Mouse (Mus musculus) midbrain, embryonic 14.5 days (tissue): ENCODE measurements around the gene Cnnm3. TPM values are rescaled to one million over a fixed set of nuclear protein-coding genes. Genes with fewer than 3 reads are reported as not detected.

ENCODE experiments used
- ATAC-seq: fragments of 200-750 bp; cut with Nextera tagmentation; 2 replicates; pipeline ENCODE4 v1.8.0; 2017; ENCODE audit warnings: moderate number of reproducible peaks, moderate library complexity; ENCODE audit not compliant: low FRiP score, low TSS enrichment
- DNase-seq: peaks from one replicate; pipeline ENCODE4 v3.0.0-alpha.2; 2015
- H3K27ac ChIP-seq: fragments of 300-500 bp; sonication (generic); replicated peaks from 2 replicates; pipeline ENCODE4 v1.5.1; 2014; ENCODE audit warnings: mild to moderate bottlenecking, low read depth, low read length, moderate library complexity
- H3K27me3 ChIP-seq: fragments of 300-500 bp; sonication (generic); 2 replicates; pipeline ENCODE4 v1.6.1; 2014; ENCODE audit warnings: low read length, control low read depth, mixed read lengths; ENCODE audit not compliant: control insufficient read depth, insufficient read depth
- H3K36me3 ChIP-seq: fragments of 300-500 bp; sonication (generic); 2 replicates; pipeline ENCODE4 v1.6.1; 2014; ENCODE audit warnings: low read length, control low read depth; ENCODE audit not compliant: control insufficient read depth, insufficient read depth
- H3K4me1 ChIP-seq: fragments of 300-500 bp; sonication (generic); 2 replicates; pipeline ENCODE4 v1.6.1; 2014; ENCODE audit warnings: mild to moderate bottlenecking, antibody characterized with exemption, low read length, control low read depth; ENCODE audit not compliant: control insufficient read depth, insufficient read depth
- H3K4me2 ChIP-seq: fragments of 300-500 bp; sonication (generic); 2 replicates; pipeline ENCODE4 v1.6.1; 2014; ENCODE audit warnings: mild to moderate bottlenecking, low read length, moderate library complexity
- H3K4me3 ChIP-seq: fragments of 300-500 bp; sonication (generic); replicated peaks from 2 replicates; pipeline ENCODE4 v1.5.1; 2014; ENCODE audit warnings: low read depth, low read length
- H3K9ac ChIP-seq: fragments of 300-500 bp; sonication (generic); replicated peaks from 2 replicates; pipeline ENCODE4 v1.6.1; 2014; ENCODE audit warnings: mild to moderate bottlenecking, low read length, moderate library complexity
- H3K9me3 ChIP-seq: fragments of 300-500 bp; sonication (generic); 2 replicates; pipeline ENCODE4 v1.6.1; 2016; ENCODE audit warnings: low read length, control low read depth, mixed read lengths; ENCODE audit not compliant: control insufficient read depth
- WGBS: fragments of 180-500 bp; shearing (Covaris S2); extraction: QIAGEN DNeasy Blood & Tissue Kit; methylation state at CpG from one replicate; pipeline ENCODE4 v1.1.7; 2014; 5-methylcytosine and 5-hydroxymethylcytosine counted together
- polyA plus RNA-seq: library from polyadenylated mRNA; unstranded; fragments of >200 nt; fragmentation: Nextera tagmentation; extraction: Ambion mirVana; gene quantifications from 2 replicates; pipeline ENCODE4 v1.2.1, GENCODE M21; 2014

The Cnnm3 gene
- polyA plus RNA-seq, 1 experiment from 2014 or later = 6.5 TPM

DNA sequence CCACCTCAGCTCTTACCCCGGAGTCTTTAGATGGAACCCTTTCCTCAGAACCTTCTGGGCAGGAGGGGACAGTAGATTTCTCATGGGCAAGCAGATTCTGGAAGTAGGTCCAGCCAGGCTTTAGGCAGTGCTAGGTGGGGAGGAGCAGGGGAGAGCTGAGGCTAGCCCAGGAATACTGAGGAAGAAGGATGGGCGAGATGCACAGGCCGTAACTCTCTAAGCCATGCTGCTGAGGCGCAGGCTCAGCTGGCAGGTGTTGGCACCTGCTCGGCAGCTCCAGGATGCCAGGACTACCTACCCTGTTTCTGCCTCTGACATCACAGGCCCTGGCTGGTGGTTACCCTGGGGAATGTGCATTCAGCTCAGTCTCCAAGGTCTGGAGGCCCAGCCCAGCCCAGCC lies 58.7 kb downstream of the Cnnm3 start:
- Histone ChIP-seq H3K27me3 (no peaks in the 10 kb centered on the region), H3K4me2 (no peak overlapping the region), H3K4me3 (no peak overlapping the region), H3K9ac (no peak overlapping the region), H3K36me3 (no peaks in the 10 kb centered on the region), H3K9me3 (no peaks in the 10 kb centered on the region), H3K27ac (no peak overlapping the region), H3K4me1 (no peaks in the 10 kb centered on the region)
- ATAC-seq (no peak), DNase-seq (no peak)
- WGBS = 92% methylated on average over 5 of the region's 5 CpGs

- Histone ChIP-seq H3K9ac (no peak overlapping the region), H3K27me3 (no peaks in the 10 kb centered on the region), H3K27ac (no peak overlapping the region), H3K36me3 (no peaks in the 10 kb centered on the region), H3K4me3 (no peak overlapping the region), H3K4me2 (no peak overlapping the region), H3K9me3 (no peaks in the 10 kb centered on the region), H3K4me1 (no peaks in the 10 kb centered on the region)
- DNase-seq (no peak), ATAC-seq (no peak)
- WGBS = 54% methylated on average over 6 of the region's 6 CpGs
These were observed 60.0 kb downstream of the Cnnm3 start for GRCm38 (mm10) chr1:36571627-36572026.

GRCm38 (mm10) chr1:36572140-36572700 lies 60.6 kb downstream of the Cnnm3 start:
- H3K9me3 ChIP-seq = no peaks in the 10 kb centered on the region
- H3K4me1 ChIP-seq = no peaks in the 10 kb centered on the region
- ATAC-seq (no peak), DNase-seq (no peak)
- H3K27me3 ChIP-seq = no peaks in the 10 kb centered on the region
- no peak overlapping the region for H3K4me2 ChIP-seq
- no peak overlapping the region for H3K9ac ChIP-seq
- no peak overlapping the region for H3K4me3 ChIP-seq
- no peak overlapping the region for H3K27ac ChIP-seq
- WGBS = 76% methylated on average over 2 of the region's 2 CpGs
- H3K36me3 ChIP-seq = no peaks in the 10 kb centered on the region

DNA sequence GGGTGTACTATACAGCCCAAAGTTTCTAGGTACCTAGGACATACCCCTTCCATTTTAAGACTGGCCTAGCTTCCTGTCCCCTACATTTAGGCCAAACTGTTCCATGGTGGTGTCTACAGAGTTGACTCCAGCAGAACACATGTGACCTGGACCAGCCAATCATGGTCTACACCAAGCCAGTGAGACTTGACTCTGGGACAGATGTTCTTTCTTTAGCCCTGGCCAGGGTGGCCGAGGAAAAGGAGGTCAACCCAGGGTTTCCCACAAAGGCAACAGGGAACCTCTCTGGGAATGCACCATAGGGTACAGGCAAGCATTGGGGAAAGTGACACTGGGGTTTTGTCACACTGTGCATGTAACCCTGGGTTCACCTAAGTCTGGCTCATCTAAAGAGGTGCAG lies 61.0 kb downstream of the Cnnm3 start:
- no peak overlapping the region for H3K27ac ChIP-seq
- H3K4me3 ChIP-seq = no peak overlapping the region
- DNase-seq (no peak), ATAC-seq (no peak)
- 76% methylated on average over 1 of the region's 1 CpGs for WGBS
- H3K36me3 ChIP-seq = no peaks in the 10 kb centered on the region
- no peaks in the 10 kb centered on the region for H3K9me3 ChIP-seq
- H3K27me3 ChIP-seq = no peaks in the 10 kb centered on the region
- no peaks in the 10 kb centered on the region for H3K4me1 ChIP-seq
- H3K9ac ChIP-seq = no peak overlapping the region
- H3K4me2 ChIP-seq = no peak overlapping the region

DNA sequence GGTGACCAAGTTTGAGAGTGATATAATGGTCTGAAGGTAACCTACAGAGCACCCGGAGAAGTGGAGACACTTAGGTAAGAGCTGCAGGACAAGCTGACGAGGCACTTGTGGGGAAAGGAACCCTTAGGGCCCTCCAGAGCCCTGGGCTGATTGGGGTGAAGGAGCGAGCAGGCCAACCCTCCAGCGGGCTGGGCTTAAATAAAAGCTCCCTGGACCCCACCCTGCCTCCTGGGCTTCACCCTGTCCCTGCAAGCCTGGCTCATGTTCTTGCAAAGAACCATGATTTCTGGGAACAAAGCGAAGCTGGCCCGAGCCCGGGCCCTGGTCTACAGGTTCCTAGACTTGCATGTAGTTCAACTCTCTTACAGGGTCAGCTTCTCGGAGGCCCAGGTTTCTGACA lies 61.9 kb downstream of the Cnnm3 start:
- ATAC-seq (no peak), DNase-seq (no peak)
- 83% methylated on average over 8 of the region's 8 CpGs for WGBS
- Histone ChIP-seq H3K27ac (no peak overlapping the region), H3K4me2 (no peak overlapping the region), H3K9ac (no peak overlapping the region), H3K36me3 (no peaks in the 10 kb centered on the region), H3K4me3 (no peak overlapping the region), H3K9me3 (no peaks in the 10 kb centered on the region), H3K27me3 (no peaks in the 10 kb centered on the region), H3K4me1 (no peaks in the 10 kb centered on the region)

GRCm38 (mm10) chr1:36574196-36574955 lies 62.7 kb downstream of the Cnnm3 start:
- H3K27me3 ChIP-seq = no peaks in the 10 kb centered on the region
- no peaks in the 10 kb centered on the region for H3K36me3 ChIP-seq
- no peak overlapping the region for H3K4me2 ChIP-seq
- H3K27ac ChIP-seq = no peak overlapping the region
- H3K9me3 ChIP-seq = no peaks in the 10 kb centered on the region
- ATAC-seq (no peak), DNase-seq (no peak)
- no peaks in the 10 kb centered on the region; the same call in 1 of the 2 replicates for H3K4me1 ChIP-seq
- no peak overlapping the region for H3K9ac ChIP-seq
- 89% methylated on average over 5 of the region's 5 CpGs for WGBS
- no peak overlapping the region for H3K4me3 ChIP-seq

DNA sequence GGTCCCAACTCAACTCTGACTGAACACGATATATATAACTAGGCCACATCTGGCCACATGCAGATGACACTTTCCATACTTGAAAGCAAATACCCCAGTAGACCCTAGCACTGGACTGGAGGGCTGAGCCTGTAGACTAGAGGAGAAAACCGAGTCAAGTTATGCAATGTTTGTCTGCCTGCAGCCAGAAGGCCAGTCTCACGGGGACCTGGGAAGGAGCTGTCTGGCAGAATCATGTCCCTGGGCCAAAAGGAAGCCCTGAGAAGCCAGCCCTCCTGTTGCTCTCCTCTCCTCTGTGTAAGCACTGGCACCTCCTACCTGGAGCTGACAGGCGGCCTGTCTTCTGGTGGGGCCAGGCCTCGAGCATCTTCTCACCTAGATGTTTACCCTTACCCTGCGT lies 63.7 kb downstream of the Cnnm3 start:
- DNase-seq = no peak
- Histone ChIP-seq H3K4me2 (no peak overlapping the region), H3K4me1 (peaks cover 9% of the 10 kb centered on the region), H3K4me3 (no peak overlapping the region), H3K27ac (no peak overlapping the region), H3K36me3 (no peaks in the 10 kb centered on the region), H3K9me3 (no peaks in the 10 kb centered on the region), H3K9ac (no peak overlapping the region), H3K27me3 (no peaks in the 10 kb centered on the region)
- no peak for ATAC-seq
- WGBS = 73% methylated on average over 6 of the region's 6 CpGs

DNA sequence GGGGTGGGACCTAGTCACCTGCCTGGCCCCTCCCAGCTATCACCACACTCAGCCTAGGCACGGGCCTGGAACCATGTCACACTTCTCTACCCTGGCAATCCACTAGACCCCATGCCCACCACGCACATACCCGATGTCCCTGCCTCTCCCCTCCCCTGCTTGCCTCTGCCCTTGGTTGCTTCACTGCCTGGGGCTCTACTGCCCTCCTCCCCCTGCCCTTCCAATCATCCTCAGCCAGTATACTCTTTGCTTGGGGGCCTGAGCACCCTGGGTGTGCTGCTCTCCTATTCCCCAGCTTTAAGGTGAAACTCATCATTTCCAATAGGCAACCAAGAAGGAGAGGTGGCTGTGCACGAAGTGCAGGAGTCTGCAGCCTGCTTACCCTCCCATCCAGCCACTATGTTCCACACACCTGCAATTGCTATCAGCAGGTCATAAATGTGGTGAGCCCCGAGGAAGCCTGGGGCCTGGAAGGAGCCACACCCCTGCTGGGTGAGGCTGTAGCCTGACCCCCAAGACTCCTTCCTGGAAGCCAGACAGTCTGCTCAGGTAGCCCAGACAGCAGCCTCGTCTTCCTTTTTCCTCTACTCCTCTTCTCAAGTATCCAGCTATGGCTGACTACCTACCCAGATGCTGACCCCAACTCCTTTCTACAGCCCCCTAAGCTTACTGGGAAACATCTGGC lies 65.5 kb downstream of the Cnnm3 start:
- Histone ChIP-seq H3K36me3 (no peaks in the 10 kb centered on the region), H3K27ac (no peak overlapping the region), H3K4me1 (peaks cover 19% of the 10 kb centered on the region), H3K9me3 (no peaks in the 10 kb centered on the region), H3K27me3 (no peaks in the 10 kb centered on the region), H3K4me3 (no peak overlapping the region), H3K9ac (no peak overlapping the region), H3K4me2 (no peak overlapping the region)
- no peak for DNase-seq
- 80% methylated on average over 6 of the region's 6 CpGs for WGBS
- no peak for ATAC-seq
